Mouse (Mus musculus) lung, postnatal 0 days (tissue): ENCODE results near the gene Chic1.

Experiments
- CTCF ChIP-seq: IDR thresholded peaks from 2 replicates; pipeline ENCODE4 v1.5.1; 2016; ENCODE audit warnings: antibody characterized with exemption, mild to moderate bottlenecking
- EP300 ChIP-seq: IDR thresholded peaks from 2 replicates; pipeline ENCODE4 v1.6.1; 2016; ENCODE audit warnings: antibody characterized with exemption, mild to moderate bottlenecking, control low read depth

GRCm38 (mm10) chrX:103321146-103321545, 35.1 kb upstream of the Chic1 start, which contains the start of gene Cdx4:
- TF ChIP-seq EP300 (no peak), CTCF (no peak)
